Mouse (Mus musculus) liver, postnatal 0 days (tissue): ENCODE results near the gene Cit. TPM values are rescaled to one million over a fixed set of nuclear protein-coding genes. Genes with fewer than 3 reads are reported as not detected.
"Not testable (repeated sequence)": the region's sequence is repeated elsewhere in the genome, so short reads cannot be mapped to it uniquely, and the experiment has no call there.

Experiments
- ATAC-seq: fragments of 200-750 bp; cut with Nextera tagmentation; 2 replicates; pipeline ENCODE4 v1.8.0; 2017; ENCODE audit warnings: mild to moderate bottlenecking, moderate library complexity
- DNase-seq: peaks from one replicate; pipeline ENCODE4 v3.0.0-alpha.2; 2016
- H3K27ac ChIP-seq: fragments of 300-500 bp; sonication (generic); 2 replicates; pipeline ENCODE4 v1.5.1; 2014; ENCODE audit warnings: antibody characterized with exemption, moderate library complexity, mild to moderate bottlenecking, low read depth
- H3K27me3 ChIP-seq: fragments of 300-500 bp; sonication (generic); 2 replicates; pipeline ENCODE4 v1.6.1; 2014; ENCODE audit warnings: low read length, control low read depth, mixed read lengths; ENCODE audit not compliant: insufficient read depth
- H3K36me3 ChIP-seq: fragments of 300-500 bp; sonication (generic); replicated peaks from 2 replicates; pipeline ENCODE4 v1.6.1; 2014; ENCODE audit warnings: mild to moderate bottlenecking, control low read depth, low read length, moderate library complexity, mixed read lengths; ENCODE audit not compliant: insufficient read depth
- H3K4me1 ChIP-seq: fragments of 300-500 bp; sonication (generic); 2 replicates; pipeline ENCODE4 v1.6.1; 2014; ENCODE audit warnings: antibody characterized with exemption, mild to moderate bottlenecking, control low read depth; ENCODE audit not compliant: insufficient read depth
- H3K4me2 ChIP-seq: fragments of 300-500 bp; sonication (generic); 2 replicates; pipeline ENCODE4 v1.6.1; 2014; ENCODE audit warnings: low read depth, mild to moderate bottlenecking, low read length, moderate library complexity, mixed read lengths
- H3K4me3 ChIP-seq: fragments of 300-500 bp; sonication (generic); 2 replicates; pipeline ENCODE4 v1.5.1; 2014; ENCODE audit warnings: low read depth, low read length
- H3K9ac ChIP-seq: fragments of 300-500 bp; sonication (generic); replicated peaks from 2 replicates; pipeline ENCODE4 v1.6.1; 2014; ENCODE audit warnings: mild to moderate bottlenecking, moderate library complexity
- H3K9me3 ChIP-seq: fragments of 300-500 bp; sonication (generic); 2 replicates; pipeline ENCODE4 v1.6.1; 2016; ENCODE audit warnings: mild to moderate bottlenecking, control low read depth, low read length, mixed read lengths
- CTCF ChIP-seq: sonication (generic); IDR thresholded peaks from 2 replicates; pipeline ENCODE4 v1.5.1; 2016; ENCODE audit warnings: antibody characterized with exemption, low read depth
- EP300 ChIP-seq: IDR thresholded peaks from 2 replicates; pipeline ENCODE4 v1.6.1; 2016; ENCODE audit warnings: antibody characterized with exemption, low read depth, mild to moderate bottlenecking
- WGBS: fragments of 180-500 bp; shearing (Covaris S2); extraction: QIAGEN DNeasy Blood & Tissue Kit; methylation state at CpG from one replicate; pipeline ENCODE4 v1.1.7; 2014; ENCODE audit not compliant: insufficient replicate concordance; 5-methylcytosine and 5-hydroxymethylcytosine counted together
- polyA plus RNA-seq: library from polyadenylated mRNA; unstranded; fragments of >200 nt; fragmentation: Nextera tagmentation; extraction: Ambion mirVana; gene quantifications from 2 replicates; pipeline ENCODE4 v1.2.1, GENCODE M21; 2015

Cit gene
- polyA plus RNA-seq: 9.1 and 11.5 TPM in 2 replicates

DNA sequence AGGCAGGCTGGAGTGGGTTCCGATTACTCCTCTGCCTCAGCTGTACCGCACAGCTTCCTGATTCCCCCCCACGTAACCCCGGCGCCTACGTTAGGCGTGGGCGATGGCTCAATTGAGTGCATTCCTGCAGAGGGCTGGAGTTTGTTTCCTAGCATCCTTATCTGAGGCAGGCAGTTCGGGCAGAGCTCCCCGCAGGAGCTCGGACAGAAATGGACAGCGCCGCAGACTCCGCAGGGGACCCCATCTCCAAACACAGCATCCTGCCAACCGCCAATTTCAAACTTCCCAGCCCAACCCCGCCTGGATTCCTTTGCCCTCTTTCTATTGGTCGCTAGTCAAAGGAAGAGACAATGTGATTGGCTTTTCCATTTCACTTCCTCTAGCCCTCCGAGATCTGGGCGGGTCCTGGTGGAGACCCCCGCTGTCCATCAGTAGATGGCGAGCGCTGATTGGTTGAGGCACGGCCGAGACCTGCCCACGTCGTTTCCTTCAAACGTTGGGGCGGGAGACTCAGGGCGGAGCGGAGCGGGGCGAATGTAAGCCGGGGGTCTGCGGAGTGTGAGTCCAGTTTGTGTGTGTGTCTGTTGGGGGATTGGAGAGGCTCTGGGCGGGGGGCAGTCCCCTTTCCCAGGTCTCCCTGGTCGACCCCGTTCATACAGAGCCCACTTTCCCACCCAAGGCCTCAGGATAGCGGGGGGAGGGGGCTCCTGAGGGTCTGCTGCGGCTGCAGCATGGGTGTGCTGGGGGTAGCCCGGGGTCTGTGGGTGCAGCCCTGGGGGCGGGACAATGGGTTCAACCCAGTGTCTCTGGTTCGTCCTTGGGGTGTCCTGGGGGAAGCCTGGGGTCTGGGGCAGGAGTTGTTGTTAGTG is at the start of gene Cit:
Gene Cit (plus strand): TSS at position 513 of the 869 bp plus-strand sequence.
- H3K27ac ChIP-seq: peak within 1 kb of the TSS; percentile 78
- H3K36me3 ChIP-seq: peaks cover 11% of the 10 kb centered on the region; the same call in 1 of the 2 replicates
- under 1% methylated on average over 41 of the region's 42 CpGs for WGBS
- peak within 1 kb of the TSS; percentile 92 for H3K4me2 ChIP-seq
- peak within 1 kb of the TSS; percentile 88 for H3K4me3 ChIP-seq
- no peaks in the 10 kb centered on the region for H3K9me3 ChIP-seq
- peaks cover 11% of the 10 kb centered on the region for H3K4me1 ChIP-seq
- H3K27me3 ChIP-seq: no peaks in the 10 kb centered on the region
- DNase-seq: peak; percentile 93
- ATAC-seq: peak; percentile 98
- TF ChIP-seq CTCF (no peak), EP300 (peak; percentile 32; the same call in 1 of the 2 replicates)
- H3K9ac ChIP-seq: peak within 1 kb of the TSS; percentile 89

DNA sequence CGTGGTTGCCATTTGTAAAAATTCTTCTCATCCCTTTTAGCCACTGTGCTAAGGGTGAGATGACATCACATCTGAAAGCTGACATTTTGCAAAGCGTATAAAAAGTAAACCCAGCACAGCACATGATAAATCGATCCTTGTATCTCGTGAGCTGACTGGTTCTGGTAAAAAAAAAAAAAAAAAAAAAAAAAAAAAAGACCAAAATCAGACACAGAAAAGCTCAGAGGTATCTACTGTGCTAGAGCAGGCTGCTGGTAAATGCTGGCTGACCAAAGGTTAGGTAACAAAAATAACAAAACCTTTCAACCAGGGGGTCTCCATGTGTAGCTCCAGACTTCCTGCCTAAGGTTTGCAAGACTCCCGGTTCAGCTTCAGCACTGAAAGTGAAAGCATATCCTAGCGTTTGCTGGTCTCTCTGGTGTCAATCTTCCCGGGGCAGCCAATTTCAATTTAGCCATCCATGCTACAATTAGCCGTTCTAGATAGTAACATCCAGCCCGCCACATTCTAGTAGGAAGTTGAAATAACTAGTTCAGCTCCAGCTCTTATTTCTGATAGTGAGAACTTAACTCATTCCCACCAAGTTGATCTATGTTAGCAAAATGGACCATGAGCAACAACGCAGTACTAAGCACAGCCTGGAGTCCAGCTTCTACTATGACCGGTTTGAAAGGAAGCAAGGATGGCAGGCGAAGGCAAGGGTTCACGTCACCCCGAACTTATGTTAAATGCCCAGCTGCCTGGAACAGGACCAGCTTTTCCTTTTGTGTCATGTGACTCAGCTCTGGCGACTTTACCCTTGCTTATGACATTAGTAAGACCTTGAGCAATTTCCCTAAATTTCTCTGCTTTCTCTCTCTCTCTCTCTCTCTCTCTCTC is 45.8 kb upstream of the Cit start:
- H3K27ac ChIP-seq: 0 out of 2 replicates have a peak overlapping the region, but pooled peaks have one; percentile 11
- peak overlapping the region; percentile 69 for H3K4me2 ChIP-seq
- no peaks in the 10 kb centered on the region; the same call in 1 of the 2 replicates for H3K4me1 ChIP-seq
- H3K9me3 ChIP-seq: no peaks in the 10 kb centered on the region
- 36% methylated on average over 15 of the region's 15 CpGs for WGBS
- ATAC-seq: no peak
- no peaks in the 10 kb centered on the region for H3K27me3 ChIP-seq
- H3K4me3 ChIP-seq: peak overlapping the region; percentile 42
- H3K36me3 ChIP-seq: no peaks in the 10 kb centered on the region
- DNase-seq: no peak
- TF ChIP-seq EP300 (no peak), CTCF (no peak)
- peak overlapping the region; percentile 48 for H3K9ac ChIP-seq

DNA sequence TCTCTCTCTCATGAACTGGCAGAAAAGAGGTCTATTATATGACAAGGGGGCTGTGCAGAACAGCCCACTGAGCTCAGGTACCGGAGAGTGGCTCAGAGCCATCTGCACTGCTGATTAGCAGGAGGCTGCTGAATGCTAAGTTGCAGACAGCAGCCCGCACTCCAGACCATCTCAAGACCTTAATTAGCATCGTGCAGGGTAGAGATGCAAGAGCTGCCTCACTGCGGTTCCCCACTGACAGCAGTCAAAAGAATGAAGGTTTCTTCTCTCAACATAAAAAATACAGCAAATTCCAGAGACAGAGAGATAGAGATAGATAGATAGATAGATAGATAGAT is 45.2 kb upstream of the Cit start:
- H3K4me2 ChIP-seq: peak overlapping the region; percentile 69
- ATAC-seq: no peak
- 48% methylated on average over 4 of the region's 4 CpGs for WGBS

DNA sequence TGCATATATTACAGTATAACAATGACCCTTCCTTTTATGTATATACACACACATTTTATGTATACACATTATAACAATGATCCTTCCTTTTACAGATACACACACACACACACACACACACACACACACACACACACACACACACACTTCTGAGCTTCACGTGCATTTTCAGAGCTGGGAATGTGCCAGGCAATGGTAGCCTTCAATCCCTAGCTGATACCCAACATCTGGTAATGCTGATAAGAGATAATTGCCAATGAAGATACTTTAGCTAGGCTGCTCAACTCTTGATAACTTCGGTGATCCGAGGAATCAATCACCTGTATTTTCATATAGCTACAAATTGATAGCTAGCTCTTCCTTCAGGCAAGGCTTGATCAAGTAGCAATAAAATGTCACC is 32.8 kb upstream of the Cit start:
- H3K9me3 ChIP-seq: no peaks in the 10 kb centered on the region
- ATAC-seq (no peak), DNase-seq (no peak)
- H3K36me3 ChIP-seq: no peaks in the 10 kb centered on the region
- H3K4me2 ChIP-seq: no peak overlapping the region
- no peak overlapping the region for H3K4me3 ChIP-seq
- H3K9ac ChIP-seq: no peak overlapping the region
- peaks cover 4% of the 10 kb centered on the region; the same call in 1 of the 2 replicates for H3K4me1 ChIP-seq
- H3K27ac ChIP-seq: no peak overlapping the region
- 54% methylated on average over 3 of the region's 3 CpGs for WGBS
- TF ChIP-seq CTCF: no peak
- no peaks in the 10 kb centered on the region for H3K27me3 ChIP-seq

More for the DNA sequence above, 45.2 kb upstream of the Cit start:
- H3K27me3 ChIP-seq: no peaks in the 10 kb centered on the region
- no peaks in the 10 kb centered on the region for H3K36me3 ChIP-seq
- H3K4me3 ChIP-seq: peak overlapping the region; percentile 42; the same call in 1 of the 2 replicates
- H3K27ac ChIP-seq: no peak overlapping the region
- no peaks in the 10 kb centered on the region for H3K9me3 ChIP-seq
- peak overlapping the region; percentile 48 for H3K9ac ChIP-seq
- TF ChIP-seq CTCF (no peak), EP300 (no peak)
- no peak for DNase-seq
- H3K4me1 ChIP-seq: no peaks in the 10 kb centered on the region; the same call in 1 of the 2 replicates

GRCm38 (mm10) chr5:115817022-115817421 is 28.1 kb upstream of the Cit start:
- Histone ChIP-seq H3K4me3 (no peak overlapping the region), H3K36me3 (no peaks in the 10 kb centered on the region), H3K27ac (no peak overlapping the region), H3K4me1 (peaks cover 4% of the 10 kb centered on the region; the same call in 1 of the 2 replicates), H3K9me3 (no peaks in the 10 kb centered on the region), H3K27me3 (no peaks in the 10 kb centered on the region), H3K4me2 (no peak overlapping the region), H3K9ac (no peak overlapping the region)
- DNase-seq: no peak
- ATAC-seq: no peak
- 58% methylated on average over 6 of the region's 6 CpGs for WGBS
- no peak for TF ChIP-seq CTCF
- no peak for TF ChIP-seq EP300

DNA sequence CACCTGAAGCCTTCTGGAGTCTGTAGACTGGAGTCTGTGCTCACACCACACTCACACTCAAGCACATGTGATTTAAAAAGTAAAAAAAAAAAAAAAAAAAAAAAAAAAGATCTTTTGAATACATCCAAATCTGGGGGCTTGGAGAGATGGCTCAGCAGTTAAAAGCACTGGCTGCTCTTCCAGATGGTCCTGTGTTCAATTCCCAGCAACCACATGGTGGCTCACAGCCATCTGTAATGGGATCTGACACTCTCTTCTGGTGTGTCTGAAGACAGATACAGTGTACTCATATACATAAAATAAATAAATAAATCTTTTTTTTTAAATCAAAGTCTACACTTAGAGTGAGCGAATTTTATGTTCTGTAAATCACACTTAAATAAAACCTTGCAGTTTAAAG is 27.4 kb upstream of the Cit start:
- not testable (repeated sequence) for H3K9ac ChIP-seq, H3K4me1 ChIP-seq, H3K4me3 ChIP-seq, H3K27me3 ChIP-seq, H3K36me3 ChIP-seq, DNase-seq, H3K9me3 ChIP-seq, H3K4me2 ChIP-seq, H3K27ac ChIP-seq, ATAC-seq
- 74% methylated on average over 1 of the region's 1 CpGs for WGBS
